9 mouse cellular contexts compared by ENCODE assay signal in the genomic region with DNA sequence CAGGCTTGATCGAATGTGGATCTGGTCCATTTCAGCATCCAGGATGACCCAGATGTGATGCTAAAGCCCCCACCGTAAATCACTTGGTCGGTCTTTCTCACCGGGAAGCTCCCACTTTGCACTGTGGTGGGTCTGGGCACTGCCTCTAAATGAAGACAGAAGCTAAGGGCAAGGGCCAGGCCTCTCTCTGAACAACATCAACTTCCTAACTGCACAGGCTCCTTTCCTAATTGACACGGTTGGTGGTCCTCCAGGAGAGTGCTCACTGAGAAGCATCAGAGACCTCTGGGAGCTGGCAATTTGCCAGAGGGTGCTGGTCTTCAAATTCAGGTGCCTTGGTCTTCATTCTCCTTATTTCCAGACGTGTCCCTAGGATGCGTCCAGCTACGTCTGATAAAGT.
"Had no signal": no experiment of that assay in that cellular context is flagged by ENCODE, and none has a peak within 500 bp of the region (broad histone marks: within the 10 kb centered on the region; RNA-seq: fewer than 3 reads in every experiment).

No protein-coding gene starts in this region.

- H3K27ac ChIP-seq: layer of hippocampus, adult 2 months; midbrain, embryonic 13.5 days had no signal

- H3K9ac ChIP-seq: midbrain, embryonic 13.5 days had no signal

- DNase-seq: left cerebral cortex, postnatal 4 days; lung, adult 2 months; lung, postnatal 36 days; right cerebral cortex, adult 18-20 months; right cerebral cortex, postnatal 25 days; thymus, postnatal 4 days had no signal

- H3K4me2 ChIP-seq: midbrain, embryonic 13.5 days had no signal

- H3K27me3 ChIP-seq: midbrain, embryonic 13.5 days had no signal

- ATAC-seq: lung, postnatal 0 days; midbrain, embryonic 13.5 days had no signal

- H3K4me3 ChIP-seq: layer of hippocampus, adult 2 months; midbrain, embryonic 13.5 days had no signal

- H3K36me3 ChIP-seq: midbrain, embryonic 13.5 days had no signal
